Mouse (Mus musculus) adrenal gland, postnatal 25 days (tissue): ENCODE measurements at regions not wholly inside any gene's neighbourhood (a gene's known extent, or its start where the extent isn't known, plus 50 kb on each side); places are given as distances from the start of the nearest gene placed in this dataset.

Experiments used
- DNase-seq: peaks from one replicate; pipeline ENCODE4 v3.0.0; 2021; ENCODE audit warnings: mixed read lengths

DNA sequence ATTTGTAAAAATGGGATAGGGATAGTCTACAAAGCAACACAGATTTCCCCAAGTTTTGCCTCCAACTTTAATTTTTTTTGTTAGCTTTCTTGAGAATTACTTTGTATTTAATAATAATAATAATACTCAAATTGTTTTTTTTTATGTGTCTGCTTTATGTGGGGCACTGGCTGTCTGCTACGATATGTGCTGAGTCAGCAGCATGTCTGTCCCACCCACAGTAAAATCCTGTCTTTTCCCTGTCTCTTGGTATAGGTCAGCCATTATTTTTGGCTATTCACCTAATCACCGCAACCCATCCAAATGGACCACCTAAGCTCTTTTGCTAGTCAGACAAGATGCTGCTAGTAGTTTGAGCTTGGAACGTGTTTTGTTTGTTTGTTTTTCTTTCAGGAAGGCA lies 473.0 kb downstream of the Hs3st4 start:
- DNase-seq, result no peak

DNA sequence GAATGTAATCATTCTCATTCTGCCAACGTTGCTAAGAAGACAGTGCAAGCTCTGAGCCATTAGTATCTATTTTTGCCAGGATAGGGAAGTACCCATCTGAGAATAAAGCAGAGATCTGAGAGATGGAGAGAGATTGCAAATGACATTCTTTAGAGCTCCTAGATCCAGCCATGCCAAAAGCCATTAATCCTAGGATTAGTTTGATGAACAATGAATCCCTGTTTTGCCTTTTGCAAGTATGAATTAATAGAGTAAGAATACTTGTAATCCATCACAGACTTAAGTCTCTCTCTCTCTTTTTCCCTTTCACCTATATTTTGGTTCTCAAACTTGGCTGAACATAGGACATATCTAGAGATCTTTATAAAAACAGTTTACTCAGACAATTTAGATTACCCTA lies 504.7 kb downstream of the Hs3st4 start:
- DNase-seq, result no peak

- no peak for DNase-seq
These were observed 508.6 kb downstream of the Hs3st4 start for GRCm38 (mm10) chr7:124491109-124491793.

- no peak for DNase-seq
These were observed 509.3 kb downstream of the Hs3st4 start for GRCm38 (mm10) chr7:124491851-124492390.

DNA sequence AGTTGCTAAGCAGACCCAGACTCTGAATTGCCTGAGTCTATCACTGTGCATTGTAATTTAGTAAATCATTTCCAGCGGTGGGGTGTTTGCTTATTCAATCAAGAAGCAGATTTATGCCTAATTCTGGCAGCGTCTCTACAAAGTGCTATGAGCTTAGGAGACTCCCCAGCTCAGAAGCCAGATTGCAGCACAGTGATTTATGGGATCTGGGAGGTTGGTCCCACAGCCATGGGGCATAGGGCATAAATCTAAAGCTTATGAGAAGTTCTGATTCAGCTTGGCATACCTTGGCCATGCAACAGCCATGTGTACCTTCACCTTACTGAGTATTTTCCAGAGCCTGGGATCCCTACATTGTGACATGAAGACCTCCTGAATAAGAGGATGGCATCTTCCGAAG lies 518.0 kb downstream of the Hs3st4 start:
- no peak for DNase-seq

DNA sequence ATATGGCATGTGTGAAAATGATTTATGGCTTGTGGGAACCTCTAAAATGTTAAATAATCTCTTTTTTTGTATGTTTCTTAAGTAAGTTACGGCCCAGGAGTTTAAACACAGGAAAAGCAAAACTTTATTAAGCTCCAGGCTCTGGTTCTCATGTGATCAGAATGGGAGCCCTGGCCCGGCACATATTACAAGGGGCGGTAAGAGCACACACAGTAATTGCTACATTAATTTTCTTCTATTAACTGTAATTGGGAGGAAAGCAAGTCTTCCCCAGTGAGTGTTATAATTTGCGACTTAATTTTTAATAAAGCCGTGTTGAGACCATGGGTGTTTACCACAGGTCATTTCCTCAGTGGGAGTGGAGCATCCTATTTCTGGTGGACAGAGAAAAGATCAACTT lies 520.1 kb downstream of the Hs3st4 start:
- no peak for DNase-seq

- DNase-seq, result no peak
These were observed 566.4 kb downstream of the Hs3st4 start for GRCm38 (mm10) chr7:124549038-124549437.

DNA sequence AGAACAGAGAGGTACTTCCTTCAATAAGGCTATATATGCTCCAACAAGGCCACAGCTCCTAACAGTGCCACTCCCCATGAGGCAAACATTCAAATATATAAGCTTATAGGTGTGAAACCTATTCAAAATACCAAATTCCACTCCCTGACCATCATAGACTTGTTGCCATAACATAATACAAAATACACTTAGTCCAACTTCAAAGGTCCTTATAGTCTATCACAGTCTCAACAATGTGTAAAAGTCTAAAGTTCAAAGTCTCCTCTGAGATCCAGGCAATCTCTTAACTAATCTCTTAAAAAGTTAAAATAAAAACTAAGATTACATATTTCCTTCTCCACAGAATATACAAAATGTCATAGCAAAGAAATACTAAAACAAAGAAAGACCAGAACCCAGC lies 574.5 kb downstream of the Hs3st4 start:
- DNase-seq, result no peak

- DNase-seq, result no peak
These were observed 588.1 kb downstream of the Hs3st4 start for GRCm38 (mm10) chr7:124570804-124571203.

- no peak for DNase-seq
These were observed 591.0 kb downstream of the Hs3st4 start for GRCm38 (mm10) chr7:124573666-124574065.

DNA sequence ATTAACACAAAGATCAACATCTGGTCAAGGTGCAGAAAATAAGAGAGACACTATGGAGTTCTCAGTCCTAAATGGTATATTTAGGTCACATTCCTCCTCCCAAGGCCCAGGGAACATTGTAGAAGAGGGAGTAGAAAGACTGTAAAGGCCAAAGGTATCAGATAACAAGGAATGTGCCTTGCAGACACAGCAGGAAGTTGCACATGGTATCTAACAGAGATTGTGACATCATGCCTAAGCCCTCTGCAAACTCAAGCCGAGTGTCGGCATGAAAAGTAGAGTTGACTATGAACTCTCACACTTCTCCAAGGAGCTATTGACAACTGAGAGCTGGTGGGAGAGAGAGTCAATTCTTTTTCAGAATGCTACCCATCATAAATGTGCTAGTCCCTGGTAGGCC lies 598.7 kb downstream of the Hs3st4 start:
- no peak for DNase-seq

GRCm38 (mm10) chr7:124585296-124585695 lies 602.6 kb downstream of the Hs3st4 start:
- no peak for DNase-seq

- no peak for DNase-seq
These were observed 608.7 kb downstream of the Hs3st4 start for GRCm38 (mm10) chr7:124591369-124591768.

DNA sequence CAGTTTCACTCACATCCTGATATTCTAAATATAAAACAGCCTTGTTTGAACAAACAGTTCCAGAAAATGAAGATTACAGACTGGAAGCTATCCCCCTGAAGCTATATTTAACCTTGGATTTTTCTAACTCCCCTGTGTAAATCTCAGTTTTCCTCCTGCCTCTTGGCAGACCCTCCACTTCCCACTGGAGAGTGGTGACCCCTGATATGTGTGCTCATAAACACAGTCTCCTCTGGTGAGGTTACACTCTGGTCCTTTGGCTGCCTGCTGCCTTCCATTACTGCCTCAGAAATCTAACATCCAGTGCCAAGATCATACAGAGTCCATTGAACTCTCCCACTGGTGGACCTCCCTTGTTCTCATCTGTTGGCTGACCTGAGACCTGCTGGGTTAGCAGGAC lies 610.8 kb downstream of the Hs3st4 start:
- no peak for DNase-seq

DNA sequence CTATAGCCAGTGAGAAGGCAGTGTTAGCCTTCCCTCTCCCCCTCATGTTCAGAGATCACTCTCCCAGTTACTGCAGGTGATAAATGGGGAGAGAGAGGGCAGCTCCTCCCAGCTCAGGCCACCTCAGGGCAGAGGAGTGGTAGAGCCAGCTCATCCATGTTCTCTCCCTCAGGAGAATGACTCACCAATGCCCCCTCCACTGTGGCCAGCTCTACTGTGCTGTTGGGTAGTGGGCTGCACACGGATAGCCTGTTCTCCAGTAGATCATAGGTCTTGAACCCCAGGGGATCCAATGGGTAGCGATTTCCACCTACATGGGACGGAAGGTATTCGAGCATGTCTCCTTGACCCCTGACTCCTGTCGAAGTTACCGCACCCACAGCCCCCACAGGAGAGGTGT lies 618.1 kb downstream of the Hs3st4 start:
- no peak for DNase-seq

GRCm38 (mm10) chr7:124604581-124604980 lies 621.9 kb downstream of the Hs3st4 start:
- no peak for DNase-seq

DNA sequence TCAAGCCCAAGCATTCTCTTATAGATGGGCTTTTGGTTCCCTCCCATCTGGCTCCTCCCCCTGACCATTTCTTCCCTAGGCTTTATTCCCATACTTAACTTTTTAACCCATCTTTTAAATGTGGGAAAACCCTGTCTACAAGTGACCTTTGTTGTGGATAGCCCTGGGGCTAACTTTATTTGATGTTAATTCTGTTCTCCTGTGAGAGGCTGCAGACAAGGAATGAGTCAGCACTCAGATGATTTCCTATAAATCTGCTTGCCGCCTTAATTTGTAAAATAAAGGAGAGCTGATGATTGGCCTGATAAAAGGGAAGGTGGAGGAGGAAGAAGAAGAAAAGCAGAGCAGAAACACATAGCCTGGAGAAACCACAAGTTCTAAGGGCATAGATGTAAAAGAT lies 623.3 kb downstream of the Hs3st4 start:
- no peak for DNase-seq

DNA sequence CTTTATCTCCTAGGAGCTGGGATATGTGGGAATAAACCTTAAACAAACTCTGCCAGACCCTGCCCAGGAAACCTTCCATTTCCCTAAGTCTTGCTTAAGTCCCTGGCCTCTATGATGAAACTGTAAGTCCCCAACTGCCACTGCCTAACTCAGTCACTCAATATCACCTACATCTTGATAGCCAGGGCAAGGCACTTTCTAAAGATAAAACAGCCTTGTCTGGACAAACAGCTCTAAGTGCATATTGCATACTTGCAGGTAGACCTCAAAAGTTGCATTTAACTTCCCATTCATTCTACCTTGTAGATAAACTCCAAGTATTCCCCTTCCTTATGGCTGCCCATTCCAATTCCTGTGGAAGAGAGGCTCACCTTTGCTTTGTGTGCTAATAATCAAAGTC lies 624.4 kb downstream of the Hs3st4 start:
- no peak for DNase-seq

GRCm38 (mm10) chr7:124610437-124610836 lies 627.8 kb downstream of the Hs3st4 start:
- DNase-seq, result no peak

- no peak for DNase-seq
These were observed 664.5 kb downstream of the Hs3st4 start for GRCm38 (mm10) chr7:124647131-124647530.

DNA sequence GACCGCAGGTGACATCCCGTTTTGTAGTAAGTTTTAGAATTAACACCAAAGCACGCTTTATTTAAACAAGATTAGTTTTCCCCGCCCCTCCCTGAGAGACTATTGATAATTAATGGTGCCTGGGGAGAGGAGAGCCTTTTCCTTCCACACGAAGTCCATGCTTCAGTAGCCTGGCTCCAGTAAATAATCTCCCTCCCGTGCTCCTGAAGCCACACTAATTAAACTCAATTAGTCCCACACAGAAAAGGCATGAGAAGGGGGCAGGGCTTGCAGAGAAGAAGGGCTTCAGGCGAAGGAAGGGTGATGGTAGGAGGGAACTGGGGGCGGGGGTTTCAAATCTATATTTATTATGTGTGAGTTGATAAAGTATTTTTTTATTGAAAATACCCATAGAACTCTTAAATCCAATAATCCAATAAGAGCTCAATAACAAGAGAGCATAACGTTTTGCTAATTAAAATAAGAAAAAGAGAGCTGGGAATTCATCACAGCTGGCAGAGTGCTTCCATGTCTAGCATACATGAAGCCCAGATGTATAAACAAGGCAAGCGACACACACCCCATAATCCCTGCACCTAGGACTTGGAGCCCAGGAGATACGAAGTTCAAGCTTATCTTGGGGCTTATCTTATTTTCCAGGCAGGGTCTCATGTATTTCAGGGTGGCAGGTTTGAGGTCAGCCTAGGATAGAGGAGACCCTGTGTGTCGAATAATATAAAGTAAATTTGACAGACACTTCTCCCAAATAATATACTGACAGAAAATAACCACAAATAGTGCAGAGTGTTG lies 684.7 kb downstream of the Hs3st4 start:
- DNase-seq, result no peak

DNA sequence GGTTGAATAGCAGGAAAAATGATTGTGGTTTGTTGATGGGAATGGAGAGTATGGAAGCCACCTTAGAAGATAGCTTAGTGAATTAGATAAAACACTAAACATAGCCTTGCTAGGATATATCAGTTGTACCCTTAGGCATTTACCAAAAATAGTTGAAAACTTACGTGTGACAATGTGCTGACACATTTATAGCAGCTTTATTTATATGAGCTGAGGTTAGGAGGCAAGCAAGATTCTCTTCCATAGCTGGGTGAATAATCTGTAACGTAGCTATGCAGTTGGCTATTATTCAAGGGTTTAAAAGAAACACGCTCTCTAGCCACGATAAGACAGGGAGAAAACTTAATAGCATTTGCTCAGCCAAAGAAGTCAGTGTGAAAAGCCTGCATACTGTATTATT lies 685.4 kb downstream of the Hs3st4 start:
- no peak for DNase-seq

GRCm38 (mm10) chr7:124670477-124670876 lies 687.8 kb downstream of the Hs3st4 start:
- DNase-seq, result no peak

DNA sequence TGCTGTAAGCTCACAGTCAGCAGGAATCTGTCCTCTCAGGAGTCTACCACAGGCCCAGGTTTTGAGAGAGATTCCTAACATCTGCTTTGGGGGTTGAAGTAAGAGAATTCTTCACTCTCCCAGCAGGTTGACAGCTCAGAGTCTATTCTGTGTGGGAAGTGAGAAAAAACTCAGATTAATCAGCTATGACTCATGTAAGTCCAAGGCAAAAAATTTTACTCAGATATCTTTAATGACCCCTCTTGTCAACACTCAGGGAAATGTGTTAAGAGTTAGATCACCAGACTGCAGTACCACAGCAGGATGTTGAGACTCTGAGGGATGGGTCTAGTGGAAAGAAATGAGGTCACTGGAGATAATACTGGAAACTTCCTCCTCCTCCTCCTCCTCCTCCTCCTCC lies 688.4 kb downstream of the Hs3st4 start:
- no peak for DNase-seq
